Mouse (Mus musculus) midbrain, embryonic 11.5 days (tissue): ENCODE results near the gene Ccrl2. TPM values are rescaled to one million over a fixed set of nuclear protein-coding genes. Genes with fewer than 3 reads are reported as not detected.

ENCODE experiments used
- ATAC-seq: fragments of 200-750 bp; cut with Nextera tagmentation; 2 replicates; pipeline ENCODE4 v1.8.0; 2017; ENCODE audit warnings: moderate TSS enrichment, moderate library complexity; ENCODE audit not compliant: low FRiP score
- DNase-seq: peaks from one replicate; pipeline ENCODE4 v3.0.0; 2015; ENCODE audit warnings: low spot score; ENCODE audit errors: missing footprints
- H3K27ac ChIP-seq: fragments of 300-500 bp; sonication (generic); 2 replicates; pipeline ENCODE4 v1.5.1; 2014; ENCODE audit warnings: low read depth, low read length
- H3K27me3 ChIP-seq: fragments of 300-500 bp; sonication (generic); 2 replicates; pipeline ENCODE4 v1.6.1; 2014; ENCODE audit warnings: mild to moderate bottlenecking, low read length, moderate library complexity, mixed read lengths; ENCODE audit not compliant: control insufficient read depth, insufficient read depth
- H3K36me3 ChIP-seq: fragments of 300-500 bp; sonication (generic); 2 replicates; pipeline ENCODE4 v1.6.1; 2014; ENCODE audit warnings: mild to moderate bottlenecking, low read length, moderate library complexity, mixed read lengths; ENCODE audit not compliant: control insufficient read depth, insufficient read depth
- H3K4me1 ChIP-seq: fragments of 300-500 bp; sonication (generic); 2 replicates; pipeline ENCODE4 v1.6.1; 2014; ENCODE audit warnings: low read length; ENCODE audit not compliant: control insufficient read depth, insufficient read depth
- H3K4me2 ChIP-seq: fragments of 300-500 bp; sonication (generic); 2 replicates; pipeline ENCODE4 v1.6.1; 2014; ENCODE audit warnings: mild to moderate bottlenecking, moderate library complexity
- H3K4me3 ChIP-seq: fragments of 300-500 bp; sonication (generic); 2 replicates; pipeline ENCODE4 v1.5.1; 2014; ENCODE audit warnings: low read depth, low read length
- H3K9ac ChIP-seq: fragments of 300-500 bp; sonication (generic); 2 replicates; pipeline ENCODE4 v1.6.1; 2014; ENCODE audit warnings: low read length
- H3K9me3 ChIP-seq: fragments of 300-500 bp; sonication (generic); 2 replicates; pipeline ENCODE4 v1.6.1; 2016; ENCODE audit warnings: low read length; ENCODE audit not compliant: control insufficient read depth
- WGBS: fragments of 180-500 bp; shearing (Covaris S2); extraction: QIAGEN DNeasy Blood & Tissue Kit; methylation state at CpG from one replicate; pipeline ENCODE4 v1.1.7; 2014; 5-methylcytosine and 5-hydroxymethylcytosine counted together
- polyA plus RNA-seq: library from polyadenylated mRNA; unstranded; fragments of >200 nt; fragmentation: Nextera tagmentation; extraction: Ambion mirVana; gene quantifications from 2 replicates; pipeline ENCODE4 v1.2.1, GENCODE M21; 2014

Gene Ccrl2
- polyA plus RNA-seq, 1 experiment from 2014 or later, result 1.9 TPM

GRCm38 (mm10) chr9:111092657-111093056, 35.3 kb upstream of the Ccrl2 start:
- H3K9me3 ChIP-seq, result no peaks in the 10 kb centered on the region
- no peaks in the 10 kb centered on the region for H3K4me1 ChIP-seq
- H3K27me3 ChIP-seq, result no peaks in the 10 kb centered on the region
- ATAC-seq (no peak), DNase-seq (no peak)
- no peak overlapping the region for H3K4me2 ChIP-seq
- H3K36me3 ChIP-seq, result no peaks in the 10 kb centered on the region
- no peak overlapping the region for H3K4me3 ChIP-seq
- no peak overlapping the region for H3K9ac ChIP-seq
- 77% methylated on average over 9 of the region's 9 CpGs for WGBS
- H3K27ac ChIP-seq, result no peak overlapping the region

- no peak for DNase-seq
- Histone ChIP-seq H3K9me3 (no peaks in the 10 kb centered on the region), H3K27ac (no peak overlapping the region), H3K4me3 (no peak overlapping the region), H3K4me2 (no peak overlapping the region), H3K27me3 (no peaks in the 10 kb centered on the region), H3K9ac (no peak overlapping the region), H3K4me1 (no peaks in the 10 kb centered on the region), H3K36me3 (no peaks in the 10 kb centered on the region)
- WGBS, result 34% methylated on average over 7 of the region's 7 CpGs
- no peak for ATAC-seq
These were observed 31.6 kb upstream of the Ccrl2 start for GRCm38 (mm10) chr9:111088886-111089285.

GRCm38 (mm10) chr9:111087960-111088359, 30.6 kb upstream of the Ccrl2 start:
- no peak overlapping the region for H3K27ac ChIP-seq
- no peaks in the 10 kb centered on the region for H3K4me1 ChIP-seq
- ATAC-seq (no peak), DNase-seq (no peak)
- no peak overlapping the region for H3K4me3 ChIP-seq
- WGBS, result 5% methylated on average over 5 of the region's 5 CpGs
- H3K36me3 ChIP-seq, result no peaks in the 10 kb centered on the region
- H3K27me3 ChIP-seq, result no peaks in the 10 kb centered on the region
- H3K9ac ChIP-seq, result no peak overlapping the region
- H3K9me3 ChIP-seq, result no peaks in the 10 kb centered on the region
- H3K4me2 ChIP-seq, result no peak overlapping the region

DNA sequence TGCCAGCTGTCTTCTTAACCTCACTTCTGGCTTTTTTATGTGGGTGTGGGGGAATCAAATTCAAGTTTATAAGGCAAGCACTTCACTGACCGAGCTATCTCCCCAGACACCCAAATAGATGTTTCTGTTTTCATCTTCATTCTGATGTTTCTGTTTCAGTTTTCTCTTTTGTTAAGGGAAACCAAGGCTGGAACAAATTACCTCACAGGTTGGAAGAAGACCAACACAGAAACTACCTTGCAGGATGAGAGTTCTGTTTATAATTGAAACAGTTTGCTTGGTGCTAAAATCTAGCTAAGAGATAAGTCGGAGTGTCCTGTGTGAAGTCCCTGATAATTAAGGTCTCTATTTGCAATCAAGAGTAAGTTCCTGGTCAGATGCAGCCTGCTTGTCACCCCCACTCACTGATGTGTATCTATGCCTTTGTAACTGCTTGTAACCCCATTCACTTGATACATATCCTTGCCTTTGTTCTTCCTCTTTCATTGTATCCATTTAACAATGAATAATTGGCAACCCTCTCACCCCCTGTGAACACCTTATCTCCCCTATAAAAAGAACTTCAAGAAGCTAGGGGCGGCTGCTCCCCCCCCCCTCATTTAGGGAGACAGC, 29.8 kb upstream of the Ccrl2 start:
- Histone ChIP-seq H3K4me1 (no peaks in the 10 kb centered on the region), H3K4me3 (no peak overlapping the region), H3K27ac (no peak overlapping the region), H3K27me3 (no peaks in the 10 kb centered on the region), H3K9ac (no peak overlapping the region), H3K4me2 (no peak overlapping the region), H3K9me3 (no peaks in the 10 kb centered on the region), H3K36me3 (no peaks in the 10 kb centered on the region)
- WGBS, result 34% methylated on average over 3 of the region's 3 CpGs
- ATAC-seq (no peak), DNase-seq (no peak)

- WGBS, result 76% methylated on average over 6 of the region's 6 CpGs
- no peak for ATAC-seq
These were observed 28.8 kb upstream of the Ccrl2 start for GRCm38 (mm10) chr9:111086137-111086536.

DNA sequence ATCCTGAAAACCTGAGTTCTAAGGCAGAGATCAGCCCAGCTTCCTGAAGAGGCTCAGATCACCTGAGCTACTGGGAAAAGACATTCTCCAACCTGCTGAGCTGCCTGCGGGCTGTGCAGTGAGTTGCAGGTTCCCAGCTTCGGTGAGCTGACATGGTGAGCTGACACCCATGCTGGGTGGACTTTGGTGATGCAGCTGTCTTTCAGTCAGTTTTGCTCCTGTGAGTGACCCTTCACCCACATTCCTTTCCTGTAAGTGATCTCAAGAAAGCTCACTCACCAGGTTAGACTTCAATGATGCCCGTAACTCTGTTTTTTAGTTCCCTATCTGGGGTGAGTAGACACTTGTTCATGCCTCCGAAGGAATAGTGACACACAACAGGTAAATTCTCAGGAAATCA, 28.0 kb upstream of the Ccrl2 start:
- DNase-seq (no peak), ATAC-seq (no peak)
- Histone ChIP-seq H3K4me2 (no peak overlapping the region), H3K4me3 (no peak overlapping the region), H3K36me3 (no peaks in the 10 kb centered on the region), H3K9me3 (no peaks in the 10 kb centered on the region), H3K4me1 (no peaks in the 10 kb centered on the region), H3K9ac (no peak overlapping the region), H3K27me3 (no peaks in the 10 kb centered on the region), H3K27ac (no peak overlapping the region)
- WGBS, result 63% methylated on average over 4 of the region's 4 CpGs

More at GRCm38 (mm10) chr9:111086137-111086536, 28.8 kb upstream of the Ccrl2 start:
- no peak overlapping the region for H3K4me2 ChIP-seq
- H3K4me1 ChIP-seq, result no peaks in the 10 kb centered on the region
- no peaks in the 10 kb centered on the region for H3K27me3 ChIP-seq
- no peak overlapping the region for H3K27ac ChIP-seq
- no peaks in the 10 kb centered on the region for H3K36me3 ChIP-seq
- no peak for DNase-seq
- H3K9me3 ChIP-seq, result no peaks in the 10 kb centered on the region
- H3K9ac ChIP-seq, result no peak overlapping the region
- H3K4me3 ChIP-seq, result no peak overlapping the region

DNA sequence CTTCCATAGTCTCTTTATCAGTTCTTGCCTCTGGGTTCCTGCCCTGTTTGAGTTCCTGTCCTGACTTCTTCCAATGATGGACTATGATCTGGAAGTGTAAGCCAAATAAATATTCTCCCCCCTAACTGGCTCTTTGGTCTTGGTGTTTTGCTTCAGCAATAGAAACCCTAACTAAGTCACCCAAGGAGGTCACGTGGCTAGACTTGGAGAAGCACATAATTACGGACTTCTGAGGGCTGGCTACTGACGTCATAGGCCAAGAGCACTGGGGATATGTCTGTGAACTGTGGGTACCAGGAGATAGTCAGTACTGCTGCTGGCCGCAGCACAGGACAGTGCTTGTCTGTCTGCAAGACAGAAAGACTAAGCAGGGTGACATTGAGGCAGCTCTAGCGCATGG, 24.4 kb upstream of the Ccrl2 start:
- ATAC-seq, result no peak
- no peaks in the 10 kb centered on the region for H3K36me3 ChIP-seq
- H3K4me1 ChIP-seq, result no peaks in the 10 kb centered on the region
- no peaks in the 10 kb centered on the region for H3K27me3 ChIP-seq
- H3K27ac ChIP-seq, result no peak overlapping the region
- H3K9ac ChIP-seq, result no peak overlapping the region
- peak; percentile 53 for DNase-seq
- peaks cover 3% of the 10 kb centered on the region; the same call in 1 of the 2 replicates for H3K9me3 ChIP-seq
- no peak overlapping the region for H3K4me3 ChIP-seq
- WGBS, result 81% methylated on average over 5 of the region's 5 CpGs
- no peak overlapping the region for H3K4me2 ChIP-seq

DNA sequence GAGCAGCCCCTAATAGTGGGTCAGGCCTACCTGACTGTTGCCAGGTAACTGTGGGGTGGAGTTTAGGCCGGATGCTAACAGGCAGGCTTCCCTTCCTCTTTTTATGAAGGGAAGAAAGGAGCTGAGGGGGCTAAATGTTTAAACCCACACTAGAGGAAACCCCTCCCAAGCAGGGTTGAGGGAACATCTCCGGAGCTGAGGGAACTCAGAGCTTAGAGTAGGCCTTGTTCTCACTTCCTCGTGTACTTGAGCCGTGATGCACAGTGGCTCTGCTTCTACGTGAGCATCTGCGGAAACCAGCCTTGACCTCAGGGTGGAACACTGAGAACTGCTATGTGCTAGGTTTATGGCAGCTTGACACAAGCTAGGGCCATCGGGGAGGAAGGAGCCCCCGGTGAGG, 23.5 kb upstream of the Ccrl2 start:
- no peaks in the 10 kb centered on the region for H3K4me1 ChIP-seq
- ATAC-seq (no peak), DNase-seq (peak; percentile 49)
- no peak overlapping the region for H3K9ac ChIP-seq
- no peaks in the 10 kb centered on the region for H3K27me3 ChIP-seq
- WGBS, result 92% methylated on average over 8 of the region's 8 CpGs
- no peaks in the 10 kb centered on the region for H3K36me3 ChIP-seq
- H3K9me3 ChIP-seq, result peaks cover 3% of the 10 kb centered on the region; the same call in 1 of the 2 replicates
- no peak overlapping the region for H3K4me3 ChIP-seq
- no peak overlapping the region for H3K4me2 ChIP-seq
- H3K27ac ChIP-seq, result no peak overlapping the region

DNA sequence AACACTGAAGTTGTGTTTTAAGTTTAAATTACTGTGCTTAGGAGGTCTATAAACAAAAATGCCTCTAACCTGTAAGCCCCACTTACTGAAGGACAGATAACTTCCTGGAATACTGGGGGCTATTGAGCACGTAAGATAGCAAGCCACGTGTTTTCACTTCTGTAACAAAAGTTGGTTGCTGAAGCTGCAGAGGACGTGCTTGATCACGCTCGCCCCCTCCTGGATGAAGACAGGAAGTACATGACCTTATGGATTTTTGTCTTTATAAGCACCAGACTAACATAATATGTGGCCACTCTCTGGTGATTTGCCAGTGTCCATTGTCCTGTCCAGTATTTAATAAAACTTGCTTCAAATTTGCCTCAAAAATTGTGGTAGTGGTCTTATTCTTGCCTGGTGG, 20.4 kb upstream of the Ccrl2 start:
- WGBS, result 61% methylated on average over 5 of the region's 5 CpGs
- ATAC-seq, result no peak

More for the DNA sequence above, 20.4 kb upstream of the Ccrl2 start:
- no peak overlapping the region for H3K4me2 ChIP-seq
- H3K4me1 ChIP-seq, result no peaks in the 10 kb centered on the region
- H3K27ac ChIP-seq, result no peak overlapping the region
- peaks cover 6% of the 10 kb centered on the region; the same call in 1 of the 2 replicates for H3K9me3 ChIP-seq
- no peaks in the 10 kb centered on the region for H3K27me3 ChIP-seq
- peak; percentile 35 for DNase-seq
- no peak overlapping the region for H3K4me3 ChIP-seq
- H3K36me3 ChIP-seq, result no peaks in the 10 kb centered on the region
- no peak overlapping the region for H3K9ac ChIP-seq
